Mouse (Mus musculus) lung, adult 18-20 months (tissue): ENCODE results near the gene Fhod1.

Source experiments
- DNase-seq, 2 experiments: peaks; one replicate each; pipeline ENCODE4 v3.0.0; 2022; ENCODE audit warnings: mixed read lengths in 2 of 2

The Fhod1 gene

GRCm38 (mm10) chr8:105347428-105348221 lies at the start of gene Fhod1:
Gene Fhod1 (minus strand): TSS chr8:105347953.
- peak; percentile 97 to 98 for DNase-seq

GRCm38 (mm10) chr8:105393915-105394314 lies 46.2 kb upstream of the Fhod1 start:
- DNase-seq: peak; percentile 24 to 73

DNA sequence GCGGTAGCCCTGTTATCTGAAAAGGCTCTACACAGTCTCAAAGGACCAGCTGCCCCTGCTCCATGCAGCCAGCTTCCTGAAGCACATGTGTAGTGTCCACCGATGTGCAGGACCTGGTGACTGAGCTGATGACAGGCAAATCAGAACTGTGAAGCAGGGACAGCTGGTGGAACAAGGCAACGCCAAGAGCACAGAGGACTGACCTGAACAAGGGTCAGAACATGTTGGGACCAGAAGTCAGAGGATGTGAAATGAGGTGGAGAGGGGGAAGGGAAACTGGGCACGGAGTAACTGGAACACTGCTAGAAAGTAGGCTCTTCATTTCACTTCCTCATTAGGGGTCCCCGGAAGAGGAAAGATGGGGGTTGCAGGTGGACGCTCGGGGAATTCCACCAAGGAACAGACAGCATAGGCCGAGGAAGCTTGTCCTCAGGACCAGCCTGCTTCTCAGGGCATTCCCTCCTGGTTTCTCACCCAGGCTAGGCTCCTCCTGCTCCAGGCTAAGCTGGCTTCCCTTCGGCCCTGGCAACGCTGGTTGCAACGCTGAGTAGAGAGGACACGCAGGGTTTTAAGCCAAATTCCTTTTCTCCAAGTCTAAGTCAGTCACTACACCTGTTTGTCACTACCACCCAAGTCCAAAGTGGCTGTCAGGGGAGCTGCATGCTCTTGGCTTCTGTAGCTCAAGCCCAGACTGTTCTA lies 45.5 kb upstream of the Fhod1 start:
- peak in 1 of 2 experiments; percentile 39 for DNase-seq

DNA sequence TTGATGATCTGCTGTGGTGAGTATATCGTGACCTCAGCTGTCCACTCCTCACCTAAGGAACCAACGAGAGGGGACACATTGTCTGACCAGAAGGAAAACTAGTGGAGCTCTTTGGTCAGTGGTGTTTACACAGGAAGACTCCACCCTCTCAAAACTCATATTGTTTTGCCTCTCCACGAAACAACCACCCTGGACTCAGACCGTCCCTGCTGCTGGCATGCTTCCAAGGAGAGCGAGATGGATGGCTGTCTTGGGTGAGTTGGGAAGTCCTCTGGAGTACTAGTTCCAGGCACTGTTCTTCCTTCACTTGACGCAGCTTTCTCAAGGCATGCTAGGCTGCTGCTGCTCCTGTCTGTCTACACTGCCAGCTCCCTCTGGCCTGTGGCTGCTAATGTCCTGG lies 41.3 kb upstream of the Fhod1 start:
- peak; percentile 36 to 55 for DNase-seq

GRCm38 (mm10) chr8:105387151-105387550 lies 39.4 kb upstream of the Fhod1 start:
- DNase-seq: peak; percentile 56 to 77

DNA sequence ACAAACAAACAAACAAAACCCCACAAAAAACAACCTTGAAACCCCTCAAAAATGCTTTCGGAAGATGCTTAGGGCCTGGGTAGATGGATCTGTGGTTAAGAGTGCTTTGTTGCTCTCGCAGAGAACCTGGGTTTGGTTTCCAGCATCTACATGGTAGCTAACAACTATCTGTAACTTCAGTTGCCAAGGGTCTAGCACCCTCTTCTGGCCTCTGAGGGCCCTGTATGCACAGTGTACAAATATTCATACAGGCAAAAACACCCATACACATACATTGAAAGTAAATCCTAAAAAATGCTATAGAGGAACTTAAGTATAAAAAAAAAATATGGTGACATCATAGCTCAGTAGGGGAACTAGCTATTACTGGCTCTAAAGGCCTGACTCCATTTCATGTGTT lies 36.3 kb upstream of the Fhod1 start:
- DNase-seq: no peak

DNA sequence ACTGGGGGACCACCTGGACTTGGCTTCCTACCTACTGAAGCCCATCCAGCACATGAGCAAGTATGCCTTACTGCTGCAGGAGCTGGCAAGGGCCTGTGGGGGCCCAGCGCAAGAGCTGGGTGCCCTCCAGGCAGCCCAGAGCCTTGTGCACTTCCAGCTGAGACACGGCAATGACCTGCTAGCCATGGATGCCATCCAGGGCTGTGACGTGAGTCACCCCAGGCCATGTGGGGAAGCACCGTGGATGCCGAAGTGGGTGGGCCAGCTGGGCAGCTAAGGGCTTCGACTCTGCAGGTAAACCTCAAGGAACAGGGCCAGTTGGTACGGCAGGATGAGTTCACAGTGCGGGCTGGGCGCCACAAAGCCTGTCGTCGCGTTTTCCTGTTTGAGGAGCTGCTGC lies 32.6 kb upstream of the Fhod1 start:
- no peak for DNase-seq

DNA sequence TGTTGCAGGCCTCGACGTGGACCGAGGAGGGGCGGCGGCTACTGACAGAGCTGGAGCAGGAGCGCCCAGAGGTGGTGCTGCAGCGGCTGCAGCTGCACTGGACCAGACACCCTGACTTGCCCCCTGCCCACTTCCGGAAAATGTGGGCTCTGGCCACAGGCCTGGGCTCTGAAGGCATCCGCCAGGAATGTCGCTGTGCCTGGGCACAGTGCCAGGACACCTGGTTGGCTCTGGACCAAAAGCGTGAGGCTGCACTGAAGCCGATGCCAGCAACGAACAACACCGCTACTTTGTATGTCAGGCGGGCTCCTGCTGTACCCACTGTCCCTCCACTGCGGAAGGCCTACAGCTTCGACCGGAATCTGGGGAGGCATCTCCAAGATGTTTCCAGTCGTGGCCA lies 30.9 kb upstream of the Fhod1 start:
- peak; percentile 75 to 83 for DNase-seq

- DNase-seq: peak in 1 of 2 experiments; percentile 44
Measured at GRCm38 (mm10) chr8:105374513-105374966, 26.8 kb upstream of the Fhod1 start.

GRCm38 (mm10) chr8:105373032-105373431 lies 25.3 kb upstream of the Fhod1 start, which contains the start of gene Plekhg4:
Gene Plekhg4 (plus strand): TSS chr8:105373274.
- no peak for DNase-seq

DNA sequence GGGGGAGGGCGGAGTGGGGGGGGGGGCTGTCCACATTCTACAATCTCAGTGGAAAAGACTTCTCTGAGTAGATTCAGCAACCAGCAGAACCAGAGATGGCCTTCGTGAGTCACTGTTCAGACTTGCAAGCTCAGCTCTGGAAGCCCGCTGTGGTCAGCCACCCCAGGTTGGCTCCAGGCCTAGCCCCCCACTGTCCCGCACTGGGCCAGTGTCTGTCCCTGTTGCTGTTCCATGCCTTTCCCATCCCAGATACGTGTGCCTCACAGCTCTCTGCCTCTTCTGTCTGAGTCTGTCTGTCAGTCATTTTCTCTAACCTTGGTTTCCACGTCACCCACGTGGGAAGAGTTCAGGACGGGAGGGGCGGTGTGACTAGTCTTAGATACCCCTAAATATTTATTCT lies 24.7 kb upstream of the Fhod1 start:
- no peak for DNase-seq

- peak in 1 of 2 experiments; percentile 23 for DNase-seq
Measured at GRCm38 (mm10) chr8:105367107-105367506, 19.4 kb upstream of the Fhod1 start.

DNA sequence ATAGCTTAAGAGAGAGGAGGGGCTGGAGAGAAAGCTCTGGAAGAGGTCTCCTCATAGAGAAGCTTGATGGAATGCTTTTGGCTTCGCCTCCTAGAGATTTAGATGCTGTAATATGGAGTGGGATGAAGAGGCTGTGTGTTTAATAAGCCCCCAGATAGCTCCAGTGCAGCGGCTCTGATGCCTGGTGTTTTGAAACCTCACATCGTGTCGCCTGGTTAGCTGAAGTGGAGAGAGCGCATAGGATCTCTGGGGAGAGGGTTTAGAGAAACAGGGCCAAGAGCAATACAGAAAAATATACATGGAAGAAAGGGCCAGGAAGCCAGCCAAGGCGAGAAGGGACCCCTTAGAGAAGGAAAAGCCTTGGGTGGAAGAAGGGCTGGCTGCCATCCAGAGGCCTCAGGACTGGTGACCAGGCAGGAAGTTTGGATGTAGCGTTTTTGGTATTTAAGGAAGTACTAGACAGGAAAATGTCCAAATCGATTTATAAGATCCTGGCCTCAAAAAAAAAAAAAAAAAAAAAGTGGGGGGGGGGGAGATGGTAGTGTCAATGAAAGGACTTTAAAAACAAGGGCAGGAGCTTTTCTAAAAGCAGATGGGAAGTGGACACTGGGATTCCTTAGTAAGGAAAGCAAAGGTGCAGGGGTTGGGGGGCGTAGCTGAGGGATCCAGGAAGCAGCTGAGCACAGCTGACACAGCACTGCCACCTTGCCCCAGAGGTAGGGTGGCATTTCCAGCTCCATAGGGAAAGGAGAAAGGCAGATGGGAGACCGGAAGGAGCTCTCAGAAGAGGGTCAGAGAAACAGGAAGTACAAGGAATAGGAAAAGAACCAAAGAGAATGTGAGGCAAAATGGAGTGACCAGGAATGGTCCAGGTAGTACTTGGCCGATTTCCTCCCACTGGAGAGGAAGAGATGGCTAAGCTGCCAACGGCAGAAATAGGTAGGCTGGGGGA lies 14.3 kb upstream of the Fhod1 start:
- no peak for DNase-seq

- no peak for DNase-seq
Measured at GRCm38 (mm10) chr8:105359646-105360045, 11.9 kb upstream of the Fhod1 start.

- DNase-seq: no peak
Measured at GRCm38 (mm10) chr8:105359208-105359607, 11.5 kb upstream of the Fhod1 start.

GRCm38 (mm10) chr8:105356681-105357080 lies 8.9 kb upstream of the Fhod1 start:
- no peak for DNase-seq

- peak in 1 of 2 experiments; percentile 33 for DNase-seq
Measured at GRCm38 (mm10) chr8:105355179-105356024, 7.6 kb upstream of the Fhod1 start.

- DNase-seq: no peak
Measured at GRCm38 (mm10) chr8:105354549-105354948, 6.8 kb upstream of the Fhod1 start.

GRCm38 (mm10) chr8:105353583-105354135 lies 5.9 kb upstream of the Fhod1 start:
- DNase-seq: no peak

- DNase-seq: no peak
Measured at GRCm38 (mm10) chr8:105350186-105350585, 2.4 kb upstream of the Fhod1 start.

DNA sequence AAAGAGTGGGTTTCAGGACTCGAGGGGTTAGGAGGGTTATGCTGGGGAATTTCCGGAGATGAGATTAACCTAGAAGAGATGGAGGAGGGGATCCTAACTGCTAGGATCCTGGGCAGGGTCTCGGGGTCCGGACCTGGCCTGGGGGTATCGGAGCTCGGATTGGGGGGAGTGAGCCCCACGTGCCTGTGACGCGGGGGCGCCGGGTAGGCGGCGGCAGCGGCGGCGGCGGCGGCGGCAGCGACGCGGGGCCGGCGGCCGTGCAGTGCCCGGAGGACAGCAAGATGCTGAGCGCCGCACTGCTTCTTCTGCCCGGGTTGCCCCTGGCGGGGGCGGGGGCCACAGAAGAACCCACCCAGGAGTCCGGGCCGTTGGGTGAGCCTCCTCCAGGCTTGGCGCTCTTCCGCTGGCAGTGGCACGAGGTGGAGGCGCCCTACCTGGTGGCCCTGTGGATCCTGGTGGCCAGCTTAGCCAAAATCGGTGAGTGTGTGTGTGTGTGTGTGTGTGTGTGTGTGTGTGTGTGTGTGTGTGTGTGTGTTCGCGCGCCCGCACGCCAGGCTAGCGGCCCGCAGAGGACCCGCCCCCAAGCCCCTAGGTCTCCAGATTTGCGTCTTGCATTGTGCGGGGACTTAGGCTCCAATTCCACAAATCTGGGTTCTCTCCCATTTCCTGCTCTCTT lies 1.5 kb upstream of the Fhod1 start:
- DNase-seq: no peak
